Mouse (Mus musculus): ENCODE data around the gene Dab1.

Gene Dab1

GRCm38 (mm10) chr4:104269422-104270172 is 650.4 kb downstream of the Dab1 start:
- DNase-seq (ENCODE audit: low spot score in 2 of 2): no peak

GRCm38 (mm10) chr4:104270173-104270557 is 651.0 kb downstream of the Dab1 start:
- DNase-seq (ENCODE audit: low spot score in 2 of 2): no peak

GRCm38 (mm10) chr4:104275260-104275659 is 656.1 kb downstream of the Dab1 start:
- no peak for DNase-seq (ENCODE audit: low spot score in 2 of 2)

- no peak for DNase-seq (ENCODE audit: low spot score in 2 of 2)
These were observed 657.8 kb downstream of the Dab1 start for GRCm38 (mm10) chr4:104276916-104277315.

GRCm38 (mm10) chr4:104281518-104281917 is 662.4 kb downstream of the Dab1 start:
- no peak for DNase-seq (ENCODE audit: low spot score in 2 of 2)

GRCm38 (mm10) chr4:104283906-104284305 is 664.7 kb downstream of the Dab1 start:
- DNase-seq (ENCODE audit: low spot score in 2 of 2): no peak

- DNase-seq (ENCODE audit: low spot score in 2 of 2): no peak
These were observed 669.2 kb downstream of the Dab1 start for GRCm38 (mm10) chr4:104288401-104288800.

- no peak for DNase-seq (ENCODE audit: low spot score in 2 of 2)
These were observed 682.6 kb downstream of the Dab1 start for GRCm38 (mm10) chr4:104301764-104302163.

GRCm38 (mm10) chr4:104302996-104303652 is 684.0 kb downstream of the Dab1 start:
- DNase-seq (ENCODE audit: low spot score in 2 of 2): no peak

GRCm38 (mm10) chr4:104307781-104308180 is 688.6 kb downstream of the Dab1 start:
- no peak for DNase-seq (ENCODE audit: low spot score in 2 of 2)

- no peak for DNase-seq (ENCODE audit: low spot score in 2 of 2)
These were observed 707.1 kb downstream of the Dab1 start for GRCm38 (mm10) chr4:104326221-104326620.

GRCm38 (mm10) chr4:104331896-104332295 is 712.7 kb downstream of the Dab1 start:
- DNase-seq (ENCODE audit: low spot score in 2 of 2): no peak

GRCm38 (mm10) chr4:104332399-104332798 is 713.2 kb downstream of the Dab1 start:
- no peak for DNase-seq (ENCODE audit: low spot score in 2 of 2)

GRCm38 (mm10) chr4:104337279-104337678 is 718.1 kb downstream of the Dab1 start:
- no peak for DNase-seq (ENCODE audit: low spot score in 2 of 2)

GRCm38 (mm10) chr4:104338382-104338781 is 719.2 kb downstream of the Dab1 start:
- DNase-seq (ENCODE audit: low spot score in 2 of 2): no peak

GRCm38 (mm10) chr4:104361345-104361744 is 742.2 kb downstream of the Dab1 start:
- no peak for DNase-seq (ENCODE audit: low spot score in 2 of 2)

GRCm38 (mm10) chr4:104366491-104366890 is 747.3 kb downstream of the Dab1 start:
- no peak for DNase-seq (ENCODE audit: low spot score in 2 of 2)

- peak; percentile 74 to 81 for DNase-seq (ENCODE audit: low spot score in 2 of 2)
These were observed 748.0 kb downstream of the Dab1 start for GRCm38 (mm10) chr4:104366894-104367740.

- DNase-seq (ENCODE audit: low spot score in 2 of 2): peak in 1 of 2 experiments; percentile 44
These were observed 748.7 kb downstream of the Dab1 start for GRCm38 (mm10) chr4:104367741-104368411.

GRCm38 (mm10) chr4:104368561-104369021 is 749.4 kb downstream of the Dab1 start:
- peak; percentile 29 to 46 for DNase-seq (ENCODE audit: low spot score in 2 of 2)

GRCm38 (mm10) chr4:104369091-104369490 is 749.9 kb downstream of the Dab1 start:
- no peak for DNase-seq (ENCODE audit: low spot score in 2 of 2)

- no peak for DNase-seq (ENCODE audit: low spot score in 2 of 2)
These were observed 752.0 kb downstream of the Dab1 start for GRCm38 (mm10) chr4:104371136-104371535.
